Mouse (Mus musculus): ENCODE results near the gene Atpif1.
"Not testable (repeated sequence)": the region's sequence is repeated elsewhere in the genome, so short reads cannot be mapped to it uniquely, and the experiment has no call there.

The Atpif1 gene

GRCm38 (mm10) chr4:132532981-132533916 lies at the start of gene Atpif1:
Gene Atpif1, minus strand, starts transcription at chr4:132533659.
- DNase-seq (ENCODE audit: low read depth, low spot score), result peak; percentile 92

- DNase-seq (ENCODE audit: low read depth, low spot score), result no peak
These were observed 41.4 kb upstream of the Atpif1 start for GRCm38 (mm10) chr4:132574809-132575347.

- no peak for DNase-seq (ENCODE audit: low read depth, low spot score)
These were observed 39.9 kb upstream of the Atpif1 start for GRCm38 (mm10) chr4:132573327-132573726.

- no peak for DNase-seq (ENCODE audit: low read depth, low spot score)
These were observed 37.7 kb upstream of the Atpif1 start for GRCm38 (mm10) chr4:132571190-132571589.

- no peak for DNase-seq (ENCODE audit: low read depth, low spot score)
These were observed 35.7 kb upstream of the Atpif1 start for GRCm38 (mm10) chr4:132569115-132569514.

GRCm38 (mm10) chr4:132567361-132567779 lies 33.9 kb upstream of the Atpif1 start:
- no peak for DNase-seq (ENCODE audit: low read depth, low spot score)

- no peak for DNase-seq (ENCODE audit: low read depth, low spot score)
These were observed 31.8 kb upstream of the Atpif1 start for GRCm38 (mm10) chr4:132565089-132565747.

GRCm38 (mm10) chr4:132563965-132564364 lies 30.5 kb upstream of the Atpif1 start, which contains the start of gene Ptafr:
Gene Ptafr, plus strand, starts transcription at chr4:132564067.
- no peak for DNase-seq (ENCODE audit: low read depth, low spot score)

GRCm38 (mm10) chr4:132563261-132563660 lies 29.8 kb upstream of the Atpif1 start:
- no peak for DNase-seq (ENCODE audit: low read depth, low spot score)

GRCm38 (mm10) chr4:132555550-132555949 lies 22.1 kb upstream of the Atpif1 start:
- not testable (repeated sequence) for DNase-seq (ENCODE audit: low read depth, low spot score)

GRCm38 (mm10) chr4:132554653-132555052 lies 21.2 kb upstream of the Atpif1 start:
- DNase-seq (ENCODE audit: low read depth, low spot score), result no peak

GRCm38 (mm10) chr4:132554221-132554620 lies 20.8 kb upstream of the Atpif1 start:
- DNase-seq (ENCODE audit: low read depth, low spot score), result no peak

GRCm38 (mm10) chr4:132545851-132546250 lies 12.4 kb upstream of the Atpif1 start:
- DNase-seq (ENCODE audit: low read depth, low spot score), result peak; percentile 71

GRCm38 (mm10) chr4:132542724-132543123 lies 9.3 kb upstream of the Atpif1 start:
- no peak for DNase-seq (ENCODE audit: low read depth, low spot score)

GRCm38 (mm10) chr4:132541413-132541812 lies 8.0 kb upstream of the Atpif1 start:
- DNase-seq (ENCODE audit: low read depth, low spot score), result no peak

GRCm38 (mm10) chr4:132539481-132539880 lies 6.0 kb upstream of the Atpif1 start:
- DNase-seq (ENCODE audit: low read depth, low spot score), result no peak

- DNase-seq (ENCODE audit: low read depth, low spot score), result peak; percentile 95
These were observed 2.1 kb upstream of the Atpif1 start, which contains the start of gene Dnajc8 for GRCm38 (mm10) chr4:132535406-132536121. Gene Dnajc8, plus strand, starts transcription at chr4:132535550.

GRCm38 (mm10) chr4:132532496-132532895 lies 963 bp downstream of the Atpif1 start:
- DNase-seq (ENCODE audit: low read depth, low spot score), result no peak

GRCm38 (mm10) chr4:132530033-132530804 lies 3.2 kb downstream of the Atpif1 start:
- DNase-seq (ENCODE audit: low read depth, low spot score), result no peak

- DNase-seq (ENCODE audit: low read depth, low spot score), result no peak
These were observed 4.1 kb downstream of the Atpif1 start for GRCm38 (mm10) chr4:132529344-132529743.
